Comparison of ENCODE assay signal across 15 mouse cellular contexts in genomic region chr13:109243160-109243559, GRCm38 (mm10).
DNase-seq lines count a peak whose midpoint lies in the region; ATAC-seq and TF ChIP-seq lines count a peak whose summit lies in the region.
"Had no signal": no experiment of that assay in that cellular context is flagged by ENCODE, and none has a peak within 500 bp of the region (broad histone marks: within the 10 kb centered on the region; RNA-seq: fewer than 3 reads in every experiment).

No protein-coding gene starts in this region.

- no peak overlapping the region for H3K27ac ChIP-seq in hindbrain, postnatal 0 days
- H3K27ac ChIP-seq in hindbrain, embryonic 16.5 days (ENCODE audit: low read depth, low read length): no peak overlapping the region
- no peak overlapping the region for H3K27ac ChIP-seq in liver, embryonic 12.5 days
- H3K27ac ChIP-seq: heart, embryonic 13.5 days; hindbrain, embryonic 13.5 days; kidney, embryonic 15.5 days; limb, embryonic 13.5 days; stomach, embryonic 15.5 days had no signal

- no peak overlapping the region for H3K4me3 ChIP-seq in hindbrain, postnatal 0 days (ENCODE audit: low read length)
- no peak overlapping the region for H3K4me3 ChIP-seq in hindbrain, embryonic 16.5 days (ENCODE audit: low read length)
- H3K4me3 ChIP-seq in liver, embryonic 12.5 days: no peak overlapping the region
- H3K4me3 ChIP-seq: heart, embryonic 13.5 days; hindbrain, embryonic 13.5 days; kidney, embryonic 15.5 days; limb, embryonic 13.5 days; stomach, embryonic 15.5 days had no signal

- no peaks in the 10 kb centered on the region for H3K4me1 ChIP-seq in hindbrain, postnatal 0 days (ENCODE audit: insufficient read depth, low read length)
- H3K4me1 ChIP-seq in hindbrain, embryonic 16.5 days (ENCODE audit: control insufficient read depth, insufficient read depth, low read depth, low read length): peaks cover 6% of the 10 kb centered on the region
- no peaks in the 10 kb centered on the region for H3K4me1 ChIP-seq in liver, embryonic 12.5 days
- H3K4me1 ChIP-seq: kidney, embryonic 15.5 days; stomach, embryonic 15.5 days had no signal

- no peak overlapping the region for H3K9ac ChIP-seq in hindbrain, postnatal 0 days (replicated peaks; ENCODE audit: low read length)
- no peak overlapping the region for H3K9ac ChIP-seq in hindbrain, embryonic 16.5 days (ENCODE audit: low read depth, low read length)
- no peak overlapping the region for H3K9ac ChIP-seq in liver, embryonic 12.5 days
- H3K9ac ChIP-seq: heart, embryonic 13.5 days; hindbrain, embryonic 13.5 days; kidney, embryonic 15.5 days; limb, embryonic 13.5 days; stomach, embryonic 15.5 days had no signal

- H3K4me2 ChIP-seq in hindbrain, postnatal 0 days (ENCODE audit: low read depth, low read length): no peak overlapping the region
- no peak overlapping the region for H3K4me2 ChIP-seq in hindbrain, embryonic 16.5 days (ENCODE audit: low read length)
- H3K4me2 ChIP-seq in liver, embryonic 12.5 days: no peak overlapping the region
- H3K4me2 ChIP-seq: heart, embryonic 13.5 days; hindbrain, embryonic 13.5 days; kidney, embryonic 15.5 days; stomach, embryonic 15.5 days had no signal

- DNase-seq in hindbrain, postnatal 0 days (ENCODE audit: low spot score): peak; percentile 46
- DNase-seq in 416B (ENCODE audit: low read depth): peak; percentile 84
- peak; percentile 68 for DNase-seq in lung, postnatal 25 days (ENCODE audit: low spot score)
- DNase-seq in spleen, postnatal 14 days (ENCODE audit: low spot score in 2 of 2): no peak
- DNase-seq in spleen, postnatal 36 days (ENCODE audit: low spot score in 2 of 2): no peak
- DNase-seq: cerebellum, postnatal 14 days; layer of hippocampus, postnatal 36 days had no signal

- no peaks in the 10 kb centered on the region for H3K9me3 ChIP-seq in hindbrain, postnatal 0 days (ENCODE audit: low read length)
- no peaks in the 10 kb centered on the region for H3K9me3 ChIP-seq in hindbrain, embryonic 16.5 days (ENCODE audit: control insufficient read depth, low read length)
- no peaks in the 10 kb centered on the region for H3K9me3 ChIP-seq in liver, embryonic 12.5 days (replicated peaks)
- H3K9me3 ChIP-seq: heart, embryonic 13.5 days; hindbrain, embryonic 13.5 days; kidney, embryonic 15.5 days; limb, embryonic 13.5 days; stomach, embryonic 15.5 days had no signal

- WGBS in hindbrain, postnatal 0 days: 48% methylated on average over 3 of the region's 3 CpGs
- WGBS in hindbrain, embryonic 16.5 days: 51% methylated on average over 3 of the region's 3 CpGs
- 50% methylated on average over 3 of the region's 3 CpGs for WGBS in liver, embryonic 12.5 days (ENCODE audit: insufficient replicate concordance)

- no peaks in the 10 kb centered on the region for H3K27me3 ChIP-seq in hindbrain, postnatal 0 days (ENCODE audit: insufficient read depth, low read length)
- H3K27me3 ChIP-seq in hindbrain, embryonic 16.5 days (replicated peaks; ENCODE audit: control insufficient read depth, insufficient read depth, low read length): no peaks in the 10 kb centered on the region
- H3K27me3 ChIP-seq in liver, embryonic 12.5 days (replicated peaks): no peaks in the 10 kb centered on the region
- H3K27me3 ChIP-seq: heart, embryonic 13.5 days; hindbrain, embryonic 13.5 days; kidney, embryonic 15.5 days; limb, embryonic 13.5 days; stomach, embryonic 15.5 days had no signal

- TF ChIP-seq CTCF in hindbrain, postnatal 0 days (IDR thresholded peaks at IDR 0.05; ENCODE audit: low read depth): no peak

- no peaks in the 10 kb centered on the region for H3K36me3 ChIP-seq in hindbrain, postnatal 0 days (ENCODE audit: insufficient read depth, low read length)
- H3K36me3 ChIP-seq in hindbrain, embryonic 16.5 days (ENCODE audit: control insufficient read depth, insufficient read depth, low read length): no peaks in the 10 kb centered on the region
- H3K36me3 ChIP-seq in liver, embryonic 12.5 days: no peaks in the 10 kb centered on the region
- H3K36me3 ChIP-seq: heart, embryonic 13.5 days; hindbrain, embryonic 13.5 days; kidney, embryonic 15.5 days; limb, embryonic 13.5 days; stomach, embryonic 15.5 days had no signal

- ATAC-seq in hindbrain, postnatal 0 days: 0 out of 2 replicates have a peak, but pooled peaks have one; percentile 24
- no peak for ATAC-seq in hindbrain, embryonic 16.5 days
- peak; percentile 53 for ATAC-seq in common myeloid progenitor, adult 5-6 weeks (replicated peaks; ENCODE audit: low read depth, poor library complexity, severe bottlenecking)
- no peak for ATAC-seq in liver, embryonic 12.5 days

Comparison
In these comparisons a context has a peak if more than half of its experiments do, and no peak if none do; other contexts are left out.
1. ATAC-seq: peak in hindbrain, postnatal 0 days (single experiment) and common myeloid progenitor, adult 5-6 weeks (single experiment); none in hindbrain, embryonic 16.5 days (single experiment) and liver, embryonic 12.5 days (single experiment).
2. DNase-seq: peak in hindbrain, postnatal 0 days (single experiment), 416B (single experiment) and lung, postnatal 25 days (single experiment); none in spleen, postnatal 14 days (0 of 2) and spleen, postnatal 36 days (0 of 2).